Mouse (Mus musculus) lung, adult 18-20 months (tissue): ENCODE results near the gene Ncapg2.

ENCODE experiments used
- DNase-seq, 2 experiments: peaks; one replicate each; pipeline ENCODE4 v3.0.0; 2022; ENCODE audit warnings: mixed read lengths in 2 of 2

Ncapg2 gene

GRCm38 (mm10) chr12:116449536-116449935 lies 44.3 kb downstream of the Ncapg2 start:
- no peak for DNase-seq

DNA sequence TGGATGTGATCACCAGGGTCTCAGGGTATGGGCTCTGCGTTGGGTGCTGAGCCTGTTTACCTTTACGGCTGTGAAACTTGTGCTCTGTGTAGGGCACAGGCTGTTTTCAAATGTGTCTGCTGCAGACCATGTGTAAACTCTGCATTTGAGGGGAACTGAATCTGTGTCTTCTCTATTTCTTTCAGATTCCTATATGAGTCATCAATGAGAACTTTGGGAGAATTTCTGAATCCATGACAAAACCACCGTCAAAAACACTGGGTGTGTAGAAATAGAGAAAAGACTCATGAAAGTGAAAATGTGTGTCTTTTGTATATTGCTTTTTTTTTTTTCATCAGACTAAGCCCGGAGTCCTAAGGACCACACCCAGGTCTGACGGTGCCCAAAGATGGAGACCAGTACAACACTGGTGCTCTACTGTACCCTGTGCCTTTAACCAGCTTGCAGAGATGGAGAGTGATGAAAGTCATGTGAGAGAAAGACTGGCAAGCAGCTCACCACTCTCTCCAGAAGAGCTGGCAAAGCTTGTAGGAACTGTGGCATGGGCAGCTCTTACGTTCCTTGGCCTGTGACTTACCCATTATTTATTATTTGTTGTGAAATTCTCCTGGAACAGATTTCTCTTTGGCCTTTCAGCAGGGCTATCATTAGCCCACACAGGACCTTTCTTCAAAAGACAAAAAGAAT lies 55.3 kb downstream of the Ncapg2 start:
- no peak for DNase-seq

- no peak for DNase-seq
These were observed 61.8 kb downstream of the Ncapg2 start for GRCm38 (mm10) chr12:116467030-116467429.

- DNase-seq: no peak
These were observed 63.1 kb downstream of the Ncapg2 start for GRCm38 (mm10) chr12:116468348-116468747.

DNA sequence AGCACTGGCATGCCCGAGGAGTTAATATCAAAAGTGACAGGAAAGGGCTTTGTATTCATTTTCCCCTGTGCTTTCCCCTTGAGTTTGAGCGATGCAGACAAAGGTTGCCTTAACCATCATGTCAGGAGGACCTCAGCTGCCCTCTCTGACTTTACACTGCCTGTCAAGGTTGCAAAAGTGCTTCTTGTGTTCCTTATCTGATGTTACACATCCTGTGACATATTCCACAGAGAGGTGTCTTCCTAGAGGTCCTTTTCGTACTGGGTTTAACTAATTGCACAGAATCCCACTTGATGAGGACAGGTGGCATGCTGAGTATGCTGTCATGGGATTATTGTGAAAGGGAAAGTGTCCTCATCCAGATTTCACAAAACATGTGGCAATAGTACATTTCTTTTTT lies 63.9 kb downstream of the Ncapg2 start:
- DNase-seq: no peak

DNA sequence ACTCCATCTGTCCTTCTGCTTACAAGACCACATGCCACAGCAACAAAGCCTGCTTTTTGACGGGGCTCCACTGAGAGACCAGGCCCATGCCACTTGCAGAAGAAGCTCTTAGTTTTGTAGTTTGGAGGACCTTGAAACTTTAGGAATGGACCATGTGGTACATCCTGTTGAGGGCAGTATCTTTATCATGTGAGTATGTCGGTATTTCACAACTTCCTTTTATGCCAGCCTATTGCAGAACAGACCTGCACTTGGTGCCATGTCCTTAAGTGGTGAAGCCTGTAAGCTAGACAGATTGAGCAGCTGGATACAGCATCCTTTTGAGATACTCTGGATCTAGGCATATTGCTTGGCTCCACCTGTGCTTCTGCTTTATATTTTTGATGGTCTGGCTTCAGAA lies 68.1 kb downstream of the Ncapg2 start:
- DNase-seq: no peak

DNA sequence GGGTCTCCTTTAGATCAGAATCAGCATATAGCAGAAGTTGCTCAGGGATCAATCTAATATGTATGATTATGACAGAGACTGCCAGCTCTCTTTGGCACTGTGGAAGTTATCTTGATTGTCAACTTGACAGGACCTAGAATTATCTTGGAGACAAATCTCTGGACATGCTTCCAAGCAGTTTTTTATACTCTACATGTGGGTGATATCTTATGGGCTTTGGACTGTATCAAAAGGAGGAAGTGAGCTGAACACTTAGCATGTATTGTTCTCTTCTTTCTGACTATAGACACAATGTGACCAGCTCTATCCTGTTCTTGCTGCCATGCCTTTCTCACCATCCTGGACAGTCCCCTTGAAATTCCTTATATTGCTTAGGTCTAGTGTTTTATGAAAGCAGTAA lies 68.6 kb downstream of the Ncapg2 start:
- DNase-seq: no peak

DNA sequence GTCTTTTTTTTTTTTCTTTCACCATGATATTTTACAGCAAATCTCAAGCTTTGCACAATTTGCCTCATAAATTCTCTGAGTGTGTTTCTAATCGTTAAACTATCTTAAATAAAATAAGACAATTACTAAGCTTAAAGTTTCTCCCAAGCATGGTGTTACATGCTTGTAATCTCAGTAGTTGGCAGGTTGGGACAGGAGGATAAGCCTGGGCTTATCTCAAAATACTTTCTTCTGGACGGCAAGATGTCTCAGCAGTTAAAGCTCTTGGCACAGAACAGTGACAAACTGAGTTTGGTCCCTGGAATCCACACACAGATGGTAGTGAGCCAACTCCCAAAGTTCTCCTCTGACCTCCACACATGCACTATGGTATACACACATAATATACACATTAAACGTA lies 69.5 kb downstream of the Ncapg2 start:
- DNase-seq: no peak

- no peak for DNase-seq
These were observed 73.6 kb downstream of the Ncapg2 start for GRCm38 (mm10) chr12:116478771-116479170.

DNA sequence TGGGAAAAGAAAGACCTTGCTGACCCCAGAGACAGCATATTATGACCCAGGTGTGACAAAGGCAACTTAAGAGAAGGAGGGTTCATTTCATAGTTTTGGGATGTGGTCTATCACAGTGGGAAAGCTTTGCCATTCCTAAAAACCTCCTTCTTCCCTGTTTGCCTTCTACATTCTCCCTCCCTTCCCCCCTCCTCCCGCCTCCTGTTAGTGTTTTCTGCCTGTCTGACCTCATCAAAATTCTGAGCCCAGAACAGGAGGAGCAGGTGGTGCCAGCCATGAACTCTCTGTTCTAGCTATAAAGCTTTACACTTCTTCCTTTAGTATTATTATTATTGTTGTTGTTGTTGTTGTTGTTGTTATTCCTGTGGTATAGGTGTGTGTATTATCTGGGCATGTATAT lies 76.7 kb downstream of the Ncapg2 start:
- no peak for DNase-seq

GRCm38 (mm10) chr12:116483581-116483980 lies 78.4 kb downstream of the Ncapg2 start:
- DNase-seq: no peak

- no peak for DNase-seq
These were observed 79.8 kb downstream of the Ncapg2 start for GRCm38 (mm10) chr12:116484991-116485390.

DNA sequence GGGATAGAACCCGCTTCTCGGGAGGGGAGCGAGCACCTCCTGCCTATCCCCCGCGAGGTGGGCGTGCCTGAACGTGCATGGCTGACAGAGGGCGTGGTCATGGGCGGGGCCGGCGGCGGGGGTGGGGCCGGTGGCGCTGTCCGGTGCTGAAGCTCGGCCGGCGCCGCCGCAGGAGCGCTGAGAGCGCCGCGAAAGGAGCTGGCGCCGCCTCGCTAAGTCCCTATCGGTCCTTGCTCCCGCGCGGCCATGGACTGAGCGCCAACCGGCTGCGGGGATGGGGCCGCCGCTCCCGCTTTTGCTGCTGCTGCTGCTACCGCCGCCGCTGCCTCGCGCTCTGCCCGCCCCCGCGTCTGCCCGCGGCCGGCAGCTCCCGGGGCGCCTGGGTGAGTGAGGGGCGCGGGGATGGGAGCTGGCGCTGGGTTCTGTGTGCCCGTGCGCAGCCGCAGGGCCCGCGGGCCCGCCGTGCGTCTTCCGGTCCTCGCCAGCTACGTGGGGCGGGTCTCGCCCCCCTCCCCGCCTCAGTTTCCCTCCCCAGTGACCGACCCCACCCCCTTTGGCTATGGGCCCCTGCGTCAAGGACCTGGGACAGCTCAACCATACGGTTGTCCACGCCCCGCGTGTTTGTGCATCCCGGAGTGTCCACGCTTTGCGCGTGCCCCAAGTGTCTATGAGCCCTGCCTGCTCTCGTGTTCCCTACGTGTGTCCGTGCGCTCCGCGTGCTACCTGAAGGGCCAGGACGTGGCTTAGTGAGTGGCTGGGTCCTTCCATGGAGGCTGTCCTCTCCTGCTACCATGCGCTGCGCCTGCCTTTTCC lies 80.6 kb downstream of the Ncapg2 start, which contains the start of gene Ptprn2:
Gene Ptprn2 (plus strand): TSS at position 130 of the 813 bp plus-strand sequence.
- peak; percentile 10 to 11 for DNase-seq

GRCm38 (mm10) chr12:116486404-116486730 lies 81.2 kb downstream of the Ncapg2 start:
- DNase-seq: no peak

DNA sequence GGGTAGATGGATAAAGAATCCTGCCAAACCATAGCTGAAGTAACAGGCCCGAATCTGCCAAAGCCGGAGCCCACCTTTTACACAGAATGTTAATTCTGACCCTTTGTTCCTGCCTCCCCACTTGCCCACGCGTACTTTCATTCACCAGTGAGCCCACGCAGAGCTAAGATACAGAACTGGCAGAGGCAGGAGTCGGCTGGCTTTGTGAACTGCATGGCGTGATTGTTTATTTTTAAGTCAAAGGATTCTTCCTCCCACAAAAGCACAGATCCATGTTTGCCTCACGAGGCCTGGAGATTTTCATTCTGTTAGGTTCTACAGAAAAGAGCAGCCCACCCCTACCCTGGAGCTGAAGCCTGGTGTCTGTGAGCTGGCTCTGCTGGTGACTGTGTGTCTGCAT lies 83.6 kb downstream of the Ncapg2 start:
- DNase-seq: no peak

DNA sequence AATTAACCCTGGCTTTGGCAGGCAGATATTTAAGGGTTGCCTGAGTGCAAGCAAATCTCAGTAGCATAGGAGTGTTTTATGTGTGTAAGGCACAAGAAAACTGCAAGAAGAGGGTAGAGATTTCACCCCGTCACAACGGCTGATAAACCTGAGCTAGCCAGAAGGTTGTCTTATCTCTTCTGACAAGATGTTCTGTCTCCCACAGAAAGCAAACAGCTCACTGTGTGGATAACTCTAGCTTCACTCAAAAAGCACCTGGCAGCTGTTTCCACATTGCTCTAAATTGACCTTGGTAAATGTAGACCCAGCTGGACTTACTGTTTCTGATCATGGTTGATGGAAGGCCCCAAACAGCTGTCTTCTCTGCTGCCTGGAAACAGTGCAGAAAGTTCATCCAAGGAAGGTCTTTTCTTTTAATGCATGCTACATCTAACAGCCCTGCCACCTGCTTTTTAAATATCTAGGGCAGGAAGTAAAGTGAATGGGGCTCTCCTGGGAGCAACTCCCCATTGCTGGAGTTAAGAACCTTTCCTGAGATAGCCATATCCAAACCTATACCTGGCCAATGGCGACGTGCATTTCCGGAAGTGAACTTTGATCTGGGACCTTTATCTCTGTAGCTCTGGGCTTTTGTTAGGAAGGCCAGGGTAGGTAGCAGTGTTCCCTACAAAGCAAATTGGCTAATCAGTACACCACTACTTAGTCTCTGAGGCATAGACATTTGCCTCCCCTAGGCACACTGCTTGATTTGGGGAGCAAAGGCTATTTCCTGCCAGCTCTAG lies 85.6 kb downstream of the Ncapg2 start:
- no peak for DNase-seq

DNA sequence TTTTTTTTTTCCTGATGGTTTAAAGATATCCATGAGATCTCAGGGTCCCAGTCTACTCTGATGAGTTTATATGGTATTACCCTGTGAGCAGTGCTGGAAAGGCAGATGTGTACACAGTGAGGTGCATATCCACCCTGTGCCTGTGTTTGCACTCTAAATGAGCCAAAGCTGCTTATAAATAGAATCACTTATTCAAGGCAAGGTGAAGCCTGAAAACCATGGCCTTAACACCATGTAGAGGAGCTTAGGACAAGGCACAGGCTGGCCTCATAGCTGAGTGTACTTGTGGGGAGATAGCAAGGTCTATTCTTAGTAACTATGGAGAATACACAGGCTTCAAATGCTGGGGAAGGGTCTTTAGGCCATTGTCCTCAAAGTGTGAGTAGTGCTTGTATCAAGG lies 93.5 kb downstream of the Ncapg2 start:
- DNase-seq: no peak

- DNase-seq: no peak
These were observed 95.5 kb downstream of the Ncapg2 start for GRCm38 (mm10) chr12:116500652-116501051.

GRCm38 (mm10) chr12:116512482-116512881 lies 107.3 kb downstream of the Ncapg2 start:
- DNase-seq: no peak
